Mouse (Mus musculus) lung, postnatal 0 days (tissue): Measurements from ENCODE around the gene Rhbdd1. TPM values are rescaled to one million over a fixed set of nuclear protein-coding genes. Genes with fewer than 3 reads are reported as not detected.

Experiments used
- ATAC-seq: fragments of 200-750 bp; cut with Nextera tagmentation; 2 replicates; pipeline ENCODE4 v1.8.0; 2017; ENCODE audit warnings: moderate library complexity
- DNase-seq: peaks from one replicate; pipeline ENCODE4 v3.0.0-alpha.2; 2016; ENCODE audit warnings: low spot score
- H3K27ac ChIP-seq: fragments of 300-500 bp; sonication (generic); 2 replicates; pipeline ENCODE4 v1.5.1; 2014; ENCODE audit warnings: antibody characterized with exemption, mild to moderate bottlenecking, low read length, mixed read lengths
- H3K27me3 ChIP-seq: fragments of 300-500 bp; sonication (generic); replicated peaks from 2 replicates; pipeline ENCODE4 v1.6.1; 2014; ENCODE audit warnings: low read length, mixed read lengths; ENCODE audit not compliant: insufficient read depth
- H3K36me3 ChIP-seq: fragments of 300-500 bp; sonication (generic); 2 replicates; pipeline ENCODE4 v1.6.1; 2014; ENCODE audit warnings: low read length, mixed read lengths; ENCODE audit not compliant: insufficient read depth
- H3K4me1 ChIP-seq: fragments of 300-500 bp; sonication (generic); 2 replicates; pipeline ENCODE4 v1.6.1; 2014; ENCODE audit warnings: antibody characterized with exemption, low read depth, low read length, mixed read lengths; ENCODE audit not compliant: insufficient read depth
- H3K4me2 ChIP-seq: fragments of 300-500 bp; sonication (generic); replicated peaks from 2 replicates; pipeline ENCODE4 v1.6.1; 2014; ENCODE audit warnings: low read depth, mild to moderate bottlenecking, low read length, moderate library complexity, mixed read lengths
- H3K4me3 ChIP-seq: fragments of 300-500 bp; sonication (generic); 2 replicates; pipeline ENCODE4 v1.5.1; 2014; ENCODE audit warnings: low read depth, low read length
- H3K9ac ChIP-seq: fragments of 300-500 bp; sonication (generic); replicated peaks from 2 replicates; pipeline ENCODE4 v1.6.1; 2014; ENCODE audit warnings: low read depth, mild to moderate bottlenecking
- H3K9me3 ChIP-seq: fragments of 300-500 bp; sonication (generic); 2 replicates; pipeline ENCODE4 v1.6.1; 2016; ENCODE audit warnings: low read length, mixed read lengths
- CTCF ChIP-seq: IDR thresholded peaks from 2 replicates; pipeline ENCODE4 v1.5.1; 2016; ENCODE audit warnings: antibody characterized with exemption, mild to moderate bottlenecking
- EP300 ChIP-seq: IDR thresholded peaks from 2 replicates; pipeline ENCODE4 v1.6.1; 2016; ENCODE audit warnings: antibody characterized with exemption, mild to moderate bottlenecking, control low read depth
- WGBS: fragments of 180-500 bp; shearing (Covaris S2); extraction: QIAGEN DNeasy Blood & Tissue Kit; methylation state at CpG from one replicate; pipeline ENCODE4 v1.1.7; 2014; 5-methylcytosine and 5-hydroxymethylcytosine counted together
- polyA plus RNA-seq: library from polyadenylated mRNA; unstranded; fragments of >200 nt; fragmentation: Nextera tagmentation; extraction: Ambion mirVana; gene quantifications from 2 replicates; pipeline ENCODE4 v1.2.1, GENCODE M21; 2015

Rhbdd1 gene
- polyA plus RNA-seq, 1 experiment from 2014 or later, result 7.8 TPM

GRCm38 (mm10) chr1:82384106-82384505, 67.9 kb downstream of the Rhbdd1 start:
- Histone ChIP-seq H3K4me1 (no peaks in the 10 kb centered on the region; the same call in 1 of the 2 replicates), H3K27ac (no peak overlapping the region), H3K4me2 (no peak overlapping the region), H3K27me3 (no peaks in the 10 kb centered on the region), H3K4me3 (no peak overlapping the region), H3K36me3 (no peaks in the 10 kb centered on the region), H3K9me3 (no peaks in the 10 kb centered on the region), H3K9ac (no peak overlapping the region)
- DNase-seq (no peak), ATAC-seq (no peak)
- TF ChIP-seq EP300 (no peak), CTCF (no peak)
- WGBS, result 80% methylated on average over 2 of the region's 2 CpGs

GRCm38 (mm10) chr1:82385054-82385453, 68.8 kb downstream of the Rhbdd1 start:
- Histone ChIP-seq H3K9ac (no peak overlapping the region), H3K4me1 (no peaks in the 10 kb centered on the region; the same call in 1 of the 2 replicates), H3K4me3 (no peak overlapping the region), H3K36me3 (no peaks in the 10 kb centered on the region), H3K27me3 (no peaks in the 10 kb centered on the region), H3K9me3 (no peaks in the 10 kb centered on the region), H3K4me2 (0 out of 2 replicates have a peak overlapping the region, but pooled peaks have one; percentile 23), H3K27ac (peak overlapping the region; percentile 2; the same call in 1 of the 2 replicates)
- TF ChIP-seq EP300, result no peak
- TF ChIP-seq CTCF, result no peak
- WGBS, result 22% methylated on average over 9 of the region's 9 CpGs
- ATAC-seq (peak; percentile 61), DNase-seq (peak; percentile 37)

- no peaks in the 10 kb centered on the region for H3K36me3 ChIP-seq
- H3K9ac ChIP-seq, result no peak overlapping the region
- no peak overlapping the region; the same call in 1 of the 2 replicates for H3K27ac ChIP-seq
- no peak for ATAC-seq
- 46% methylated on average over 4 of the region's 4 CpGs for WGBS
- no peaks in the 10 kb centered on the region for H3K27me3 ChIP-seq
- DNase-seq, result peak; percentile 19
- no peak overlapping the region for H3K4me3 ChIP-seq
- H3K4me1 ChIP-seq, result no peaks in the 10 kb centered on the region; the same call in 1 of the 2 replicates
- no peak overlapping the region for H3K4me2 ChIP-seq
- no peaks in the 10 kb centered on the region for H3K9me3 ChIP-seq
- TF ChIP-seq EP300 (no peak), CTCF (no peak)
These were observed 69.6 kb downstream of the Rhbdd1 start for GRCm38 (mm10) chr1:82385827-82386230.

- Histone ChIP-seq H3K4me1 (no peaks in the 10 kb centered on the region; the same call in 1 of the 2 replicates), H3K9me3 (no peaks in the 10 kb centered on the region), H3K4me3 (no peak overlapping the region), H3K27me3 (no peaks in the 10 kb centered on the region), H3K4me2 (no peak overlapping the region), H3K9ac (no peak overlapping the region), H3K27ac (no peak overlapping the region), H3K36me3 (no peaks in the 10 kb centered on the region)
- ATAC-seq (no peak), DNase-seq (no peak)
- TF ChIP-seq EP300, result no peak
- TF ChIP-seq CTCF, result no peak
- WGBS, result 72% methylated on average over 6 of the region's 6 CpGs
These were observed 70.8 kb downstream of the Rhbdd1 start for GRCm38 (mm10) chr1:82386814-82387771.

GRCm38 (mm10) chr1:82389371-82389770, 73.1 kb downstream of the Rhbdd1 start:
- H3K9ac ChIP-seq, result no peak overlapping the region
- no peaks in the 10 kb centered on the region for H3K36me3 ChIP-seq
- WGBS, result 76% methylated on average over 7 of the region's 7 CpGs
- no peaks in the 10 kb centered on the region; the same call in 1 of the 2 replicates for H3K4me1 ChIP-seq
- no peaks in the 10 kb centered on the region for H3K9me3 ChIP-seq
- H3K4me3 ChIP-seq, result no peak overlapping the region
- no peak overlapping the region for H3K4me2 ChIP-seq
- DNase-seq (no peak), ATAC-seq (no peak)
- H3K27me3 ChIP-seq, result no peaks in the 10 kb centered on the region
- TF ChIP-seq CTCF, result no peak
- no peak for TF ChIP-seq EP300
- no peak overlapping the region for H3K27ac ChIP-seq

- DNase-seq (no peak), ATAC-seq (no peak)
- H3K27ac ChIP-seq, result no peak overlapping the region
- no peaks in the 10 kb centered on the region for H3K27me3 ChIP-seq
- TF ChIP-seq CTCF, result no peak
- H3K9ac ChIP-seq, result no peak overlapping the region
- no peak overlapping the region for H3K4me3 ChIP-seq
- no peak overlapping the region for H3K4me2 ChIP-seq
- no peaks in the 10 kb centered on the region for H3K4me1 ChIP-seq
- no peaks in the 10 kb centered on the region for H3K9me3 ChIP-seq
- WGBS, result 82% methylated on average over 4 of the region's 4 CpGs
- H3K36me3 ChIP-seq, result no peaks in the 10 kb centered on the region
These were observed 79.1 kb downstream of the Rhbdd1 start for GRCm38 (mm10) chr1:82395371-82395770.
